Mouse (Mus musculus) heart, postnatal 0 days (tissue): ENCODE measurements around the gene Snf8. TPM values are rescaled to one million over a fixed set of nuclear protein-coding genes. Genes with fewer than 3 reads are reported as not detected.

ENCODE experiments used
- ATAC-seq: fragments of 200-750 bp; cut with Nextera tagmentation; 2 replicates; pipeline ENCODE4 v1.8.0; 2017; ENCODE audit warnings: low read depth, moderate number of reproducible peaks, moderate library complexity; ENCODE audit not compliant: insufficient read depth
- DNase-seq: peaks from one replicate; pipeline ENCODE4 v3.0.0-alpha.2; 2016; ENCODE audit warnings: low spot score
- H3K27ac ChIP-seq: fragments of 300-500 bp; sonication (generic); 2 replicates; pipeline ENCODE4 v1.5.1; 2014; ENCODE audit warnings: low read depth, mild to moderate bottlenecking
- H3K27me3 ChIP-seq: fragments of 300-500 bp; sonication (generic); 2 replicates; pipeline ENCODE4 v1.6.1; 2014; ENCODE audit warnings: low read length, mixed read lengths; ENCODE audit not compliant: control insufficient read depth, insufficient read depth
- H3K36me3 ChIP-seq: fragments of 300-500 bp; sonication (generic); replicated peaks from 2 replicates; pipeline ENCODE4 v1.6.1; 2014; ENCODE audit warnings: low read length, mixed read lengths; ENCODE audit not compliant: control insufficient read depth, insufficient read depth
- H3K4me1 ChIP-seq: fragments of 300-500 bp; sonication (generic); 2 replicates; pipeline ENCODE4 v1.6.1; 2014; ENCODE audit warnings: antibody characterized with exemption; ENCODE audit not compliant: control insufficient read depth, insufficient read depth
- H3K4me2 ChIP-seq: fragments of 300-500 bp; sonication (generic); 2 replicates; pipeline ENCODE4 v1.6.1; 2014; ENCODE audit warnings: low read depth, mild to moderate bottlenecking, low read length, moderate library complexity
- H3K4me3 ChIP-seq: fragments of 300-500 bp; sonication (generic); 2 replicates; pipeline ENCODE4 v1.5.1; 2014; ENCODE audit warnings: low read depth, low read length
- H3K9ac ChIP-seq: fragments of 300-500 bp; sonication (generic); replicated peaks from 2 replicates; pipeline ENCODE4 v1.6.1; 2014; ENCODE audit warnings: low read depth, low read length, mixed read lengths
- H3K9me3 ChIP-seq: fragments of 300-500 bp; sonication (generic); replicated peaks from 2 replicates; pipeline ENCODE4 v1.6.1; 2016; ENCODE audit warnings: low read length; ENCODE audit not compliant: control insufficient read depth
- CTCF ChIP-seq: IDR thresholded peaks from 2 replicates; pipeline ENCODE4 v1.5.1; 2016; ENCODE audit warnings: antibody characterized with exemption, control low read depth, low read depth
- EP300 ChIP-seq: IDR thresholded peaks from 2 replicates; pipeline ENCODE4 v1.6.1; 2016; ENCODE audit warnings: antibody characterized with exemption, low read depth
- WGBS: fragments of 180-500 bp; shearing (Covaris S2); extraction: QIAGEN DNeasy Blood & Tissue Kit; methylation state at CpG from one replicate; pipeline ENCODE4 v1.1.7; 2014; 5-methylcytosine and 5-hydroxymethylcytosine counted together
- polyA plus RNA-seq: library from polyadenylated mRNA; unstranded; fragments of >200 nt; fragmentation: Nextera tagmentation; extraction: Ambion mirVana; gene quantifications from 2 replicates; pipeline ENCODE4 v1.2.1, GENCODE M21; 2015
- total RNA-seq: library from RNA; depleted of rRNA; stranded (reverse); fragments of >200 nt; gene quantifications from 2 replicates; pipeline ENCODE4 v1.2.3, GENCODE M21; 2014; ENCODE audit warnings: low replicate concordance

Gene Snf8
- total and polyA plus RNA-seq, 2 experiments from 2014 or later: 25.2 to 63.0 TPM

- no peak overlapping the region for H3K4me2 ChIP-seq
- no peak overlapping the region for H3K27ac ChIP-seq
- no peaks in the 10 kb centered on the region for H3K4me1 ChIP-seq
- no peak for DNase-seq
- H3K36me3 ChIP-seq: peaks cover 50% of the 10 kb centered on the region
- no peak for ATAC-seq
- 80% methylated on average over 11 of the region's 11 CpGs for WGBS
- no peaks in the 10 kb centered on the region for H3K27me3 ChIP-seq
- TF ChIP-seq EP300 (no peak), CTCF (no peak)
- no peak overlapping the region for H3K4me3 ChIP-seq
- no peaks in the 10 kb centered on the region for H3K9me3 ChIP-seq
- H3K9ac ChIP-seq: no peak overlapping the region
Observed at GRCm38 (mm10) chr11:96044803-96045567, 10.3 kb downstream of the Snf8 start.

- no peak for TF ChIP-seq EP300
- TF ChIP-seq CTCF: no peak
- 83% methylated on average over 8 of the region's 8 CpGs for WGBS
- no peak overlapping the region for H3K9ac ChIP-seq
- ATAC-seq: no peak
- H3K36me3 ChIP-seq: peaks cover 60% of the 10 kb centered on the region
- H3K4me3 ChIP-seq: no peak overlapping the region
- H3K27me3 ChIP-seq: no peaks in the 10 kb centered on the region
- H3K27ac ChIP-seq: no peak overlapping the region
- no peaks in the 10 kb centered on the region for H3K4me1 ChIP-seq
- DNase-seq: no peak
- no peaks in the 10 kb centered on the region for H3K9me3 ChIP-seq
- H3K4me2 ChIP-seq: no peak overlapping the region
Observed at GRCm38 (mm10) chr11:96046028-96046427, 11.3 kb downstream of the Snf8 start.

DNA sequence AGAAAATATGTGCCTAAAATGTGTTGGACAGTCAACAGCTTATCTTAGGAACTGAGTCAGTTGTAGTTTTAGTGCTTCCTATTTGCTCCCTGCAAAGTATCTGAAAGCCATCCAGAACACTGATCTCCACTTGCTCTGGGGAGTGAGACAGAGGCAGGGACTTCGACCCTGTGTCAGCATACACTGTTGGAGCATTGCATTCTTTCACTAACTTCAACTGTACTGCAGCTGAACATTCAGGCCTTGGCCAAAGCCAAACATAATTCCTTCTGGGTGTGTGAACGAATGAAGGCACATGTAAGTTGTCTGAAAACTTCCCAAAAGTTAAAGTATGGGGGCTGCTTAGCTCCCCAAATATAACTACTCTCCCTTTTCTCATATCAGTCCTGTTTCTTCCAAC is 12.1 kb downstream of the Snf8 start:
- 70% methylated on average over 2 of the region's 2 CpGs for WGBS
- peaks cover 68% of the 10 kb centered on the region for H3K36me3 ChIP-seq
- H3K4me1 ChIP-seq: no peaks in the 10 kb centered on the region

GRCm38 (mm10) chr11:96047469-96048373 is 13.0 kb downstream of the Snf8 start:
- Histone ChIP-seq H3K9me3 (no peaks in the 10 kb centered on the region), H3K9ac (no peak overlapping the region), H3K36me3 (peaks cover 75% of the 10 kb centered on the region), H3K4me1 (no peaks in the 10 kb centered on the region), H3K27me3 (no peaks in the 10 kb centered on the region), H3K4me2 (no peak overlapping the region), H3K27ac (no peak overlapping the region), H3K4me3 (no peak overlapping the region)
- ATAC-seq: no peak
- TF ChIP-seq CTCF (no peak), EP300 (no peak)
- no peak for DNase-seq
- WGBS: 68% methylated on average over 4 of the region's 4 CpGs

More for the DNA sequence above, 12.1 kb downstream of the Snf8 start:
- Histone ChIP-seq H3K27ac (no peak overlapping the region), H3K9me3 (no peaks in the 10 kb centered on the region), H3K4me2 (no peak overlapping the region), H3K4me3 (no peak overlapping the region), H3K9ac (no peak overlapping the region), H3K27me3 (no peaks in the 10 kb centered on the region)
- TF ChIP-seq CTCF: no peak
- no peak for TF ChIP-seq EP300
- ATAC-seq (no peak), DNase-seq (no peak)

DNA sequence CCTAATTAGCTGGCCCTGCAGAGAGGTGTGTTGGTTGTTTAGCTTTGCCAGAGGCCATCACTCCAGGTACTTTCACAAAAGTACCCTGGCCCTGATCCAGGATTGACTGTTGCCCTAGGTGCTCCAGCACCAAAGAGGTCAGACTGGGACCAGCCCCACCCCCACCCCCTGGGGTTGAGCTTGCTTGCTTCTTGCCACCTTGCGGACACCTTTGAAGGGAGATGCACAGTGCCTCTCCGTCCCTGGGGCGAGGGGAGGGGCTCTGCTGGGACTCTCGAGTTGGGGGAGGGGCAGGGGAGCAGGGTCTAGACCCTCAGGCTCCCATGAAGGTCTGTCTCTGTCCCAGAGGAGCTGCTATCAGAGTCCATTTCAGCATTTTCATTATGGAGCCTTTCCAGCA is 15.3 kb downstream of the Snf8 start:
- TF ChIP-seq CTCF (no peak), EP300 (no peak)
- WGBS: 86% methylated on average over 4 of the region's 4 CpGs

More for the DNA sequence above, 15.3 kb downstream of the Snf8 start:
- Histone ChIP-seq H3K9ac (no peak overlapping the region), H3K27ac (no peak overlapping the region), H3K4me1 (no peaks in the 10 kb centered on the region), H3K4me3 (no peak overlapping the region), H3K4me2 (no peak overlapping the region), H3K36me3 (peaks cover 82% of the 10 kb centered on the region), H3K27me3 (no peaks in the 10 kb centered on the region), H3K9me3 (no peaks in the 10 kb centered on the region)
- no peak for DNase-seq
- ATAC-seq: no peak
